Comparison of ENCODE assay signal across 11 mouse cellular contexts in genomic region chr11:119672041-119672440, GRCm38 (mm10).
"Had no signal": no experiment of that assay in that cellular context is flagged by ENCODE, and none has a peak within 500 bp of the region (broad histone marks: within the 10 kb centered on the region; RNA-seq: fewer than 3 reads in every experiment).

No protein-coding gene starts in this region.

- H3K4me3 ChIP-seq: limb, embryonic 13.5 days; midbrain, embryonic 12.5 days; stomach, embryonic 15.5 days had no signal

- ATAC-seq: midbrain, embryonic 16.5 days had no signal

- H3K4me1 ChIP-seq: midbrain, embryonic 12.5 days had no signal

- H3K27me3 ChIP-seq: limb, embryonic 13.5 days; midbrain, embryonic 12.5 days; stomach, embryonic 15.5 days had no signal

- H3K27ac ChIP-seq: limb, embryonic 13.5 days; midbrain, embryonic 12.5 days; stomach, embryonic 15.5 days had no signal

- DNase-seq: kidney, adult 18-20 months; kidney, postnatal 25 days; left cerebral cortex, postnatal 4 days; lung, adult 18-20 months; right cerebral cortex, postnatal 14 days; thymus, adult 2 months; thymus, postnatal 25 days had no signal

- H3K9ac ChIP-seq: limb, embryonic 13.5 days; midbrain, embryonic 12.5 days; stomach, embryonic 15.5 days had no signal

- H3K36me3 ChIP-seq: limb, embryonic 13.5 days; midbrain, embryonic 12.5 days; stomach, embryonic 15.5 days had no signal

- H3K9me3 ChIP-seq: limb, embryonic 13.5 days; stomach, embryonic 15.5 days had no signal

- H3K4me2 ChIP-seq: limb, embryonic 13.5 days; midbrain, embryonic 12.5 days; stomach, embryonic 15.5 days had no signal
